Mouse (Mus musculus) cerebellum, postnatal 14 days (tissue): ENCODE measurements at regions not wholly inside any gene's neighbourhood (a gene's known extent, or its start where the extent isn't known, plus 50 kb on each side); places are given as distances from the start of the nearest gene placed in this dataset.

Source experiments
- DNase-seq, 2 experiments: peaks; one replicate each; pipeline ENCODE4 v3.0.0; 2021; ENCODE audit warnings: mixed read lengths in 2 of 2

DNA sequence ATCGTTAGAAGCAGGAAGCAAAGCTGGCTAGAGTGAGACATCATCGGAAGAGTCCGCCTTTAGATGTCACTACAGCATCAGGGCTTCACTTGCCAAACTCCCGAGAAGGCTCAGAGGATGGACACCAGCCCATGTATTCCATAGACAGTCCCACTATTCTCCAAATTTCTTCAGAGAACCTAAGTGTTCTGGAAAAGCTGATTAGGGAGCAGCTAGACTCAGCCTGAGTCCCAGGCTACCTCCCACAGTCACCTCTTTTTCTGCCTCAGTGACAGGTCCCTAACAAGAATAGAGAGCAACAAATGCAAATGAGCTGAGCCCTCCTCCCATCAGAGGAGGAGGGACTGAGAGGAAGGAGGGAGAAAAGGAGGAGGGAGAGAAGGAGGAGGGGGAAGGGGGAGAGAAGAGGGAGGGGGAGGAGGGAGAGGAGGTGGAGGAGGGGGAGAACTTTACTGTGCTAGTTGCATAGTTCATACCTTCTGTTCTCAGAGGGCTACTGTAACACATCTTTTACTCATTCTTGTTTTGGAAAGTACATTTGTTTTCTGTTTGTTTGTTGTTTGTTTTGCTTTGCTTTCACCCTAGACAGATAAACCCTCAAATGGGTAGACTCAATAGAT is 465.8 kb downstream of the Tmem182 start:
- peak; percentile 26 to 34 for DNase-seq

DNA sequence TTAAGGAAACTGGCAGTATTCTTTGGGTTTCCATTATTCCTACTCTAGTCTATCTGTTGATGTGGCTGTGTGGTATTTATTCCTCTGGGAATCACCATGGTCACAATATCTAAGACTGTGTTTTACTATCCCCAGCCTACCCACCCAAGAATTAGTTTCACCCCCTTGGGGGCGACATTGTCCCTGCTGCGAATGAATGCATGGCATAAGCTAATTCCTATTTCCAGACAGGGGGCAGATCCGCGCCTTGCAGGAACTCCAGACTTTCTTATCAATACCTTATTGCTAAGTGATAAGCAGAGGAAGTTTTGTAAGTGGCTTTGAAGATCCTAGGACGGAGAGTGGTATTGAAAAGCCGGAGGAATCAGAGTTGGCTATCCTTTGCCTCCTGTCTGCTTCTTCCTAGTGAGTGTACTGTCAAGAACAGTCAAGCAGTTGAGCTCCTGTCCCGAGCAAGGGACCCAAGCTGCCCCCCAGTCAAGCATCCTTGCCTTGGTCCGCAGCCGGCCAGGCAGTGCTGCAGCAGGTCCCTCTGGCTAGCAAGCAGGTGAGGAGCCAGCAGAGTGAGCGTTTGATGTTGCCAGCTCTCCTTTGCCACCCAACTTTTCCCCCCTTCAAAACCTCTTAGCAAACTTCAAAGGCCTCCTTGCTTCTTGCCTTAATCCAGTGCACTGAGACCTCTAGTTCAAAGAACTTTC is 469.3 kb downstream of the Tmem182 start:
- DNase-seq = no peak

DNA sequence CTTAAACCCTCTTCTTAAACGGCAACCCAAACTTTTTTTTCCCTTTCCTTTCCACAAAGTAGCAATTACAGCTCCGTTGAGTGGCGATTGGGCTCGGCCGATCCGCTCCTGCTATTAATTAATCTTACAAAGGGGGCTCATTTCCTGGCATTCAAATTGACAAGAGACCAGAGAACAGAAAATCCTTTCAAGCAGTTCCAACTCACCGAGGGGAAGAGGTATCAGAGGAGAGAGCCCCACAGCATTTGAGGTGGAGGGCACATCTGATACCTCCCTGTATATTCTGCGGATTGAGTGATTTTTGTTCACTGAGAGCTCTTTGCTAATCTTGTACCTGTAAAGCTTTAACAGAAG is 469.8 kb downstream of the Tmem182 start:
- no peak for DNase-seq

DNA sequence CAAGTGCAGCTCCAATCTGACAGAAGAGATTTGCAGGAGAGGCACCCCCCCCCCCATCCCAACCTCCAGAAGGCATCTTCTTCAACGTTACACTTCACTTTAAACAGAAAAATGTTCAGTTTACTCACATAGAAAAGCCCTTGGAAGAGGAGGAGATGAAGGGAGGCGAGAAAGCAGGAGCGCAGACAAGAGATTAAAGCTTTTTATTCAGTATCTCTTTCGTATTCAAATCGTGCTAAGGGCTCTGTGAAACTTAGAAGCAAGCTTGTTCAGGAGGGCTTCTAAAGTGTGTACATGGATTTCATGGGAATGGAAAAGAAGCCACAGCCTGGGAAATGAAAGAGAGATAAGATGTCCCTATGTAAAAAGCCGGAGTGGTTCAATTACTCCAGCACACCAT is 470.2 kb downstream of the Tmem182 start:
- DNase-seq = no peak

DNA sequence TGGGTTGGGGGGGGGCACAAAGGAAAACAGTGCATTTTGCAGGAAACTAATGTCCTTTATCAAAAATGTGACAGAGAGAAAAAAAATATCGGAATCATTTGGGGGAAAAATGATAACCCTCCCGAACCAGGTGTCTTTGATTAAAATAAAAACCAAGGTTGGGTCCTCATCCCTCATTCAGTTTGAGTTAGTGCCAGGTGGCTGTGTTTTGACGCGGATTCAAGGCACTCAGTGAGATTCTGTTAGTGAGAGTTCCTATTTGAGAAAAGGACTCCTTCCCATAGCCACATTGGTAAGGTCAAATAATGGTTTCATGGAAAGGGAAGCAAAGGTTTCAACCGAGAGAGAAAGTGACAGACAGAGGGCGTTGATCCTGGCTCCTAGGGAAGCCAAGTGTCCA is 470.9 kb downstream of the Tmem182 start:
- DNase-seq = no peak

DNA sequence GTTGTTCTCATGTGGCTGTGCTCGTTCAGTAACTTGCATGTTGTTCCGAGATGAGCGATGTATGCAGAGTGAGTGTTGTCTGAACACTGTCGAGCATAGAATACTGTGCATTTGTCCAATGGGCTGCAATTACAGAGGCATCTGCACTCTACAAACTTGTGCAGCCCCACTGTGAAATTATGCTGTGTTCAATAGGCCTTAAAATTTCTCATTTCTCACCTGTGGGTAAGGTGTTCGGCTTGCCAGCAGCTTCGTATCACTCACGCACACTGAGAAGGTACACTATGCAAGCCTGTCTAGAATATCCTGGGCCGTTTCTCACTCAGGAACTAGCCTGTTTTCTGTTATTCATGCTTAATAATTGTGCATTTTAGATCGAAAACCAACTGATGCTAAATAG is 479.8 kb downstream of the Tmem182 start:
- peak; percentile 34 to 63 for DNase-seq

DNA sequence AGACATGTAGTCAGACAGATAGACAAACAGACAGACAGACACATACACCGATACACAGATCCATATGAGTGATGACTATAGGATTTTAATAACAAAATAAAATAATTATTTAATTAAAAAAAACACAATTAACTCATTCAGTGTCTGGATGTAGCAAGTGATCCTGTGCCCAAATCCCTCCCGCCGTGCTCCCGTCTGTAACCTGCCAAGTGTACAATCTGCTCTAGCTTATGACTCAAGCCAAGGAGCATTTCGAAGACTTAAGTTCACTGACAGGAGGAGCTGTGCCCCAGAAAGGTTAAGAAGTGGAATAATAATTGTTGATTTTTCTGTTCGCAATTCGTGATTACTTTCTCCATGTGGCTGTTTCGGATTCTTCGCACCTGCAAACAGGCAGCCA is 480.8 kb downstream of the Tmem182 start:
- DNase-seq = peak; percentile 78 to 84

DNA sequence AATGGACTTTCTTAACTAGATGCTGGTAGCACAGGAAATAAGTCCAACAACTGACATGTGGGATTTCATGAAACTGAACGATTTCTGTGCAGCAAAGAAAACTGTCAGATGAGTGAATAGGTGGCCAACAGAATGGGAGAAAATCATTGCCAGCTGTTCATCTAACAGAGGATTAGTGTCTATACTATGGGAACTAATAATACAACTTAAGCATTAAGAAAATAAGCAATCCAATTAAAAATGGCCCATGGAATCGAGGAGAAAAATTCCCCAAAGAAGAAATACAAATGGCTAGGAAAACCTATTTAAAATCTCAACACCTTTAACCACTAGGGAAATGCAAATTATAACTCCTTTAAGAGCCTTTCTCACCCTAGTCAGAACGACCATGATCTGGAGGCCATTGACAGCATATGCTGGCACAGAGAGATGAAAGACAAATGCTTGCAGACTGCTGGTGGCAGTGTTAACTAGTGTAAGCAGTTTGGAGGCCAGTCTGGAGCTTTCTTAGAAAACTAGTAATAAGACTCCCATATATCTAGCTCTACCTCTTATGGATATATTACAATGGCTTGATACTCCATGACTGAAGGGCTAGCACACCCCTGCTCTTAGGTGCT is 521.6 kb downstream of the Tmem182 start:
- DNase-seq = no peak

DNA sequence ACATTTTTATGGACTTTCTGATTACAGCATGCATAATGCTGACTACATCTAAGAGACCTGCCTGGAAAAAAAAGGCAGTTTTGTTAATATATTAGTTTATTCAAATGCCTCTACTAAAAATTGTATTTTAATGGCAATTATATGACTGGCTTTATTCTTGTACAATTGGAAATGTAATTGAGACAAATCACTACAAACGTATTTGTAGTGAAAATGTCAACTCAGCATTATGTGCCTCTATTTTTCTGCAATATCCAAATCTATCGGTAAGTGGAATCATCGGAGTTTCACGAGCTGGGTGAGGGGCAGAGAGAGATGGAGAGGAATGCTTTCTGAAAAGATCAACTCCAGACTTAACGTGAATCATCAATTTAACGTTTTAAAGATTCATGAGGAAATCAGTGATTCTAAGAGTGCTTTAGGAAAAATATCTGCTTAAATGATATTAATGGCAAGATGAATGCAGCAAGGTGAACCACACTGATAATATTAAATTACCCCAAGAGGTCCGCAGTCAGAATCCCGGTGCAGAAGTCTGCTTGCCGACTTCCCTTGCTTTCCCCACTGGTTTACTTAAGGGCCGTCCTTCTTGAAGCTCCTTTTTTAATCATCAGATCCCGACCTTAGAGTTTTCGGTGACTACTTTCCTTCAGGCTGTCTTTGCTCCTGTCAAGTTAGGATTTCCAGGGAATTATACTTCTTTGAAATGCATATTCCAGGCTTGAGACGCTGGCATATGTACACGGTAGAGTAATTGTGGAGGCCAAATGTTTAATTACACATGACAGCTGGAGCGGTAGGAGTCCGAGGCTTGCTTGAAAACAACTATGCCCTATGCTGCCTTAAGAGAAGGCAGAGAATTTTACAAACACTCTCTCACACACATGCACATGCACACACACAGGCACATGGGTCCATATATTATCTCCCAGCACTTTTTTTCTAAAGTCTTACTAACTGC is 544.7 kb downstream of the Tmem182 start:
- peak in 1 of 2 experiments; percentile 5 for DNase-seq

DNA sequence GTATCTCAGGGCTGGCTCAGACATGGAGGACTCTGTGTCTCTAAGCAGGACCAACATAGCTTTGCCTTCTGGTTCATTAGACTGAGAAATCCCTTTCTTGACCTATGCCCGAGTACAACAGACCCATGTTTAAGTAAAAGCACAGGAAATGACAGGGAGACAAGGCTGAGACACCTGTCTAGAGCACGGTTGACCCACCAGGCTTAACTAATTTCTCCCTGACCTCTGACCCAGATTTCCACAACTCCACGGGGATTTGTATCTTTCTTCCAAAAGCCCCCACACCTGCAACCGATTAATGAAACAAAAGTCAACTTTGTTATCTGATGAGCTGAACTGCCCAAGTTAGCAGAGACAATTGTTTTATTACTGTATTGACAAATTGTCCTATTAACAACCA is 553.7 kb downstream of the Tmem182 start:
- DNase-seq = no peak

DNA sequence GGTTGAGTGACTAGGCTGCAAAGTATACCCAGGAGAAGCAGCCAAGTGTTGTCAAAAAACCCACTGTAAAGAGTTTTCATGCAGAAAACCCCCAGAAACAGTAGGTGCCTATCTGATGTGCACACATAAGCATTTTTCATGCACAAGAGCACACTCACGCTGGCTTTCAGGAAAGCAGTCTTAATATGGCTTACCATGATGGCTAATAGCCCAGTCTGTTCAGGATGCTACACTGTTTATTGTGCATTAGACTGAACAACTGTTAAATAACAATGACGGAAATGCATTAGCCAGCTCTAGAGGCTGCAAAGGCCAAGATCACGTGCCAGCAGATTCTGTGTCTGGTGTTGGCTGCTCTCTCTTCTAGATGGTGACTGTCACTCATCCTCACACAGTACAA is 556.1 kb downstream of the Tmem182 start:
- no peak for DNase-seq

DNA sequence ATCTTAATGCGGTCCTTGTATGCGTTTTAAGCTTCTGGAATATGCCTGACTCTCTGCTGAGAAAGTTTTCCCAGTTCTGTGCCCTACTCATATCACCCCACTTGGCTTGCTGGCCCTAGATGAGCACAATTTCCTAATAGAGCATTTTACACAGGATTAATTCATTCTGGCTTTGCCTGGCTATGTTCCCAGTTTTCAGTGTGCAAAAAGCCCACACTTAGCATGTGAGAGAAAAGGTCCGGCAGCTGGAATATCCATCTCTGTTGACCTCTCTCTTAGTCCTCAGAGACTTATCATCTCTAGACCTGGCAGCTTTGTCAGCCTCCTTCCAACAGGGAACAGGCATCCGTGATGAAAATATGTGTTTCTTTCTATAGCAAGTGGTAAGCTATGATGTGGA is 574.6 kb downstream of the Tmem182 start:
- DNase-seq = peak in 1 of 2 experiments; percentile 5

DNA sequence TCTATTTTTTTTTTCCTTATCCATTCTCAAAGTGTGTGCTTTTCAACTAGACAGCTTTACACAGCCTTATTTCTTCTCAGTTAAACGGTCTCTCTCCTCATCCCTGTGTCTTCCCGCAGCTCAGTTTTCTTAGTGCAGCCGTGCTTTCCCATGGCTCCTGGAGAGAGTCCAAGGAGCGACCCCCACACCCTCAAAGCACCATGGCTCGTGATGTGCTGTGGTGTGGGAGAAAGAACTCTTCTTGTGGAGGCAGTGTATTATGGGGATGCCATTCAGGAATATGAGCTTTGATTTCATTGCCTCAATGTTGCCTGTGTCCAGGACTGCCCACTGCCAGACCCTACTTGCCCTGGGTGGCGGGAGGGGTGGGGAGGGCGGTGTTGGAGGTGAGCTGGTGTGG is 576.1 kb downstream of the Tmem182 start:
- no peak for DNase-seq

DNA sequence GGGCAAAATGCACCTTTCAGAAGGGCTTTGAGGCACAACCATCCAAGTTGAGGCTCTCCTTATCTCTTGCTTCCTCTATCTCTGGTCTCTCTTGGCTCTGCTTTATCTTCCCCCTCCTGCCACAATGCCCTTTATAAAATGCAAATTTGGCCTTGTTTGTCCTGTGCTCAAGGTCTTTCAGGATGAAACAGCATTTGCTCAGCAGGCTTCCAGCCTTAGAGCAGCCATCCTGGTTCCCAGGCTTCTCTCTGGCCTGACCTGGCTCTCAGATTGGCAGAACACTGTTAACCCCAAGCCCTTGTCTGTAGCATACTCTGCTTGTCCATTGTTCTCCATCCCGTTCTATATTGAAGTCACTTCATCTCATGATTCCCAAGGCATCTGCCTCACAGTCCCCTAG is 579.3 kb downstream of the Tmem182 start:
- DNase-seq = no peak

DNA sequence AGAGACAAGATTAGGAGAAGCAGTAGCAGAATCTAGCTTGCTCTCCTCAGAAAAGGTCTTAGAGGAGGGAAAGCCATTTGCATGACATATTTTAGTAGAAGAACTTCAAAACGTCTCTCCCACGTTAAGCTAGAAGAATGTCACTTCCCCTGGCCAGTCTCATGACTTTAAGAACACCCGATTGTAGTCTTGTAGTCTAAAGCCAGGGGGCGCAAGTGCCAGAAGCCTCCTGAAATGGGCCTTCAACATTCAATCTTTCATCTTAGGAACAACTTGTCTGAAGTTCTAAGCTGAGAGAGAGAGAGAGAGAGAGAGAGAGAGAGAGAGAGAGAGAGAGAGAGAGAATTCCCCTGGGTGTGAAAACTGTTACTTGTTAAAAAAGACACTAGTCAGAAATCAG is 581.0 kb downstream of the Tmem182 start:
- DNase-seq = peak; percentile 25 to 27

DNA sequence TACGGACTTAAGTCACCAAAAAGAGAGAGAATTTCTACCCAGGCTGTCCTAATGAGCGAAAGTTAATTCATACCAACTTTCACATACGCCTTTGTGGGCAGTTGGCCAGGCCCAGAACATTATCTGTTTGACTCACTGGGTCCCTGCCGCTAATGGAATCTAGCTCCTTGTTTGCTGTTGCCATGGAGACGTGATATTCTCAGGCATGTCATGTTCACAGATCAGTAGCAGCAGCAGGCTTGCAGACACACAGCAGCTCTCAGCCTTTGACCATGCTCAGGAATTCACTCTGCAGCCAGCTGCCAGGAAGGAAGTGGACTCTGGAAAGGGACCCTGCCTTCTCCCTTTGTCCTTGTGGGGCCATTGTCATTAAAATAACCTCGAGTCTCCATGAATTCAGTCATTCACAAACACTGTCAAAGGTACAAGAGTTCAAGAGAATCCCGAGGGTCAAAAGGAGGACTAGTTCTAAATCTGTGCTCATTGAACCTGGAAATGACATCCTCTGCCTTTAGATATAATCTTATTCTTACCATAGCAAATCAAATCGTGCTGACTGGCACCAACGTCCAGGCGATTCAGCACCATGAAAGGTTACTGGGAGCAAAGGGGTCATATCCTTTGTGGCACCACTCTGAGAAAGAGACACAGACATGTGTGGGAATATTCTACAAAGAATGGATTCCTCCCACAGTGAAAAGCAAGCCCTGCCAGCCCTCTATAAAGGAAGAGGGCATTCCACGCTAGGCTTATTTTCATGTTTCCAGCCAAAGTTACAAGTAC is 584.9 kb downstream of the Tmem182 start:
- peak; percentile 47 to 48 for DNase-seq

DNA sequence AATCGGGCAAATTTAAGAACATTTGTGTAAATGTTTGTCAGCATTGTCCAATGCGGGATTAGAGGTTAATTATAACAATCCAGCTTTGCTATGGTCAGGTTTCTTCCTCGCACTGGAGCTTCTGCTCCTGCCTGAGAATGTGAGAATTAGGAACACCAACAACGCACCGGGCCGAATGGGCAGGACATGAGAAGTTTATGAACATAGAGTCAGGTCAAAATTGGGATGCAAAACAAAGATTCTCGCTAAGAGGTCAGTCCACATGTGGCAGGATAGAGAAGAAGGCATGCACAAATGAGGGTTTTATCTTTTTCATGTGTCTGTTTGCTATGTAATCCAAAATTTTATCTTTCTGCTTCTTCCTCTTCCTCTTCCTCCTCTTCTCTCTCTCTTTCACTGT is 585.7 kb downstream of the Tmem182 start:
- DNase-seq = no peak

DNA sequence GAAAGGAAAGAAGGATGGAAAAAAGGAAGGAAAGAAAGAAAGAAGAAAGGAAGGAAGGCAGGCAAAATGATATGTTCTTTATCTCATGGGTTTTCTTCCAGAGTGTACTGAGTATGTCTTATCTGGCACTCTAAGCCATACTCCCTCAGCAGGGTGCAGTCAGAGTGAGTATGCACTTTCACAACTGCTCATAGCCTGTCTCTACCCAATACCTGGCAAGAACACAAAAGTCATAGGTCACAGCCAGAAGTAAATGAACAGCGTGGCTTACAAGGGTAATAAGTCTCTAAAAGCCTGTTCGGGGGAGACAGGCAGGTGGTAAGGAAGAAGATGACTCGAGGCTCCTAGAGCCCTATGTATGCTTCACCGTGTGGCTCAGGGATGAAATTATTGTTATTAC is 587.9 kb downstream of the Tmem182 start:
- no peak for DNase-seq

DNA sequence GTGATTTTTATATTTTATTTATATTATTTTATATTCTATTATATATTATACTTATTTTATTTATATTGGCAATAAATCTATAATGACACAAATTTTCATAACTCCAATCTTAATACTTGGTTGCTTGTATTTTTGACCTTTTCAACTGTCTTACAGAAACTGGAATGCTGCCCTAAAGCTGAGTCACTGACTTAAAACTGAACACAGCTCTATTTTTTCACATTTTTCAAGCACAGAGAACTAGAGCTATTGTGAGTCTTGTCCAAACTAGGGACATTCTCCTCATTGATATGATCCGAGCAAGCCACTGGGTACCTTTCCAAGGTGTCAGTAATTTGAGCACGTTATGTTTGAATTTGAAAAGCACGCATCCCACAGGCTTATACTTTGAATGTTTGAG is 589.7 kb downstream of the Tmem182 start:
- DNase-seq = no peak

DNA sequence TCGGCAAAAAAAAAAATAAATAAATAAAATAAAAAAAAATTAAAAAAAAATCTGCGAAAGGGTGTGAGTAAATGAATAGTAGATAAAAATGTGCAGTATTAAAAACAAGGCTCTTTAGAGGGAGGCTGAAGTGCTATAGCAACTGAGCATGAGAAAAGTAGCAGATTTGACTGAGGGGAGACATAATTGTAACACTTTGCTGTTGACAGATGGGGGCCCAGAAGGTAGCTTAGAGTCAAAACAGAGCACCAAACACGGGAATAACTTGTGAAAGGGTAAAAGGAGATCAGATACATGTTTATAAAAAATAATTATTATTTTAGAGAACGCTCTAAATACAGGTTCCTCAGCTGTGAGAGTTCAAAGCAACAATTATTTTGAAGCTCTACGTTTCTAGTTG is 605.1 kb downstream of the Tmem182 start:
- no peak for DNase-seq

DNA sequence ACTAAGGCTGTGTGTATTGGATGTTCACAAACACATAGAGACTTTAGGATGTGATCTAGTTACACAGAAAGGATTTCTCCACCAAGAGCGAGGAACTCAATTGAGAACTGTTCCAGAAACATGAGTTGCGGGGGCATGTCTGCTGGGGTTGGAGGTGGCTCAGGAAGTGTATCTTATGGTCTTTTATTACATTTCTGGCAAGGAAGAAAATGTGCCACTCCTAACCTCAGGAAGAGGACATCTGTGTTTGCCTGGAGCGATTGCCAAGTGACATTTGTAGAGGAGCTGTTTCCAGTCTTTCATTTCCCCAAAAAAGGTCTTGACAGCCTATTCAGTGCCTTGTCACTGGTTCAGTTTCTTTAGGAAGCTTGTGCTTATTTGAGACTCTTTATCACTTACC is 606.2 kb downstream of the Tmem182 start:
- DNase-seq = no peak

DNA sequence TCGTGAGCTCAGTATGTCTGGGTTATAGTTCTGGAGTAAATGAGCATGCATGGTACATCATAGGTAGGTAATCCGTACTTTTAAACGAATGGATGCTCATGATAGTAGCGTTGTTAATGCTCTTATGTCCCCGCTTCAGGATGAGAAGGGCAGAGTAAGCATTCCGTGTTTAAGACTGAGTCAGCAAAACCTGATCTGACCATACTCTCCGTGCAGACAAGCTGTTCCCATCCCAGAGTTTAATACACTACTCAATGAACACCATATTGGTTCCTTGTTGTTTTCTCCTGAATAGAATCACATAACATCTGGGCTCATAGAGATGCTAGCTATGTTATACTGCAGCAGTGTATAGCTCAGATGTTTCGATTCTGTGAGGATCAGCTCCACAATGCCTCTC is 606.7 kb downstream of the Tmem182 start:
- DNase-seq = no peak
